Mouse (Mus musculus) NIH3T3 (cell line): ENCODE data around the gene Psg23.
"Not testable (repeated sequence)": the region's sequence is repeated elsewhere in the genome, so short reads cannot be mapped to it uniquely, and the experiment has no call there.

ENCODE experiments used
- DNase-seq: peaks from one replicate; pipeline ENCODE4 v3.0.0-alpha.2; 2012; ENCODE audit warnings: low read depth

Gene Psg23

DNA sequence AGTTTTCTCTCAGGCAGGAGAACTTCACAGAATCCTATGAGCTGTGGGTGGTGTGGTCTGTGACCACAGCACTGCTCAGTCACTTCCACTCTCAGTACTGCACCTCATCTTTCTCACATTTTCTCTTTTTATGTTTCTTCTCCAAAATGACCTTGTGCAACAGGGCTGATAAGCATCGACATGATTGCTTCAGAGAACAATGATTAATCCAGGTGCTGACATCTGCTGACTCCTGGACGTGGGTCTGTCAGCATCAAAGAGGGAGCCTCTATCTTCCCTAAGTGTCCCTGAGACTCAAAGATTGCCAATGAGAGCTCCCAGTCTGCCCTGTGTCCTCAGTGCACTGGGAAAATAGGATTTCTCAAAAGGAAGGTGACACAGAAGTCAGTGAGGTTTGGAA is at the start of gene Psg23:
Psg23 (minus strand) TSS at position 101 of the 400 bp plus-strand sequence.
- DNase-seq, result not testable (repeated sequence)

DNA sequence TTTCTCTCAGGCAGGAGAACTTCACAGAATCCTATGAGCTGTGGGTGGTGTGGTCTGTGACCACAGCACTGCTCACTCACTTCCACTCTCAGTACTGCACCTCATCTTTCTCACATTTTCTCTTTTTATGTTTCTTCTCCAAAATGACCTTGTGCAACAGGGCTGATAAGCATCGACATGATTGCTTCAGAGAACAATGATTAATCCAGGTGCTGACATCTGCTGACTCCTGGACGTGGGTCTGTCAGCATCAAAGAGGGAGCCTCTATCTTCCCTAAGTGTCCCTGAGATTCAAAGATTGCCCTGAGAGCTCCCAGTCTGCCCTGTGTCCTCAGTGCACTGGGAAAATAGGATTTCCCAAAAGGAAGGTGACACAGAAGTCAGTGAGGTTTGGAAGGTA is 40.3 kb upstream of the Psg23 start, which contains the start of gene Psg21:
Psg21 (minus strand) TSS at position 101 of the 400 bp plus-strand sequence.
- not testable (repeated sequence) for DNase-seq

DNA sequence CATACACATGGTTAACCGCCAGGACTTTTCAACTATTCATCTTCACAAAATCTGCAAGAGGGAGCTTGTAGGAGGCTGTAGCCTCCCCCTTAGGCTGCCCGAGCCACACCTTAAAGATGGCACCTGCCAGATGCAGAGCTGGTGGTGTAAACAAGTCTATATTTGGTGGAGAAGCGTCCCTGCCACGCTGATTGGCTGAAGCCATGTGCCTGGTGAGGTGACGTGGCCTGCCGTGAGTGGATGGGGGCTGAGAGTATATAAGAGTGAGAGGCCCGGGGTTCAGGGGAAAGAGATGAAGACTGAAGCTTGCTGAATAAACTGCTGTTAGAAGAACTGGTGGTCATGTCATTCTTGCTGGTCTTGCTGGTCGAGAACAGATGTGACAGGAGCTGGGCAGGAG is 10.6 kb upstream of the Psg23 start:
- DNase-seq, result peak; percentile 43

DNA sequence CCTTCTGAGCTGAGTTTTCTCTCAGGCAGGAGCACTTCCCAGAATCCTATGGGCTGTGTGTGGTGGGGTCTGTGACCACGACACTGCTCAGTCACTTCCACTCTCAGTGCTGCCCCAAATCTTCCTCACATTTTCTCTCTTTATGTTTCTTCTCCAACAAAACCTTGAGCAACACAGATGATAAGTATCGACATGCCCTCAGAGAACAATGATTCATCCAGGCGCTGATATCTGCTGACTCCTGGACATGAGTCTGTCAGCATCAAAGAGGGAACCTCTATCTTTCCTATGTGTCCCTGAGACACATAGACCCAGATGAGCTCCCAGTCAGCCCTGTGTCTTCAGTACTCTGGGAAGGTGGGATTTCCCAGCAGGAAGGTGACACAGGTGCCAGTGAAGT is 49.1 kb downstream of the Psg23 start, which contains the start of gene Psg27:
Psg27 (minus strand) TSS at position 101 of the 400 bp plus-strand sequence.
- DNase-seq, result no peak

DNA sequence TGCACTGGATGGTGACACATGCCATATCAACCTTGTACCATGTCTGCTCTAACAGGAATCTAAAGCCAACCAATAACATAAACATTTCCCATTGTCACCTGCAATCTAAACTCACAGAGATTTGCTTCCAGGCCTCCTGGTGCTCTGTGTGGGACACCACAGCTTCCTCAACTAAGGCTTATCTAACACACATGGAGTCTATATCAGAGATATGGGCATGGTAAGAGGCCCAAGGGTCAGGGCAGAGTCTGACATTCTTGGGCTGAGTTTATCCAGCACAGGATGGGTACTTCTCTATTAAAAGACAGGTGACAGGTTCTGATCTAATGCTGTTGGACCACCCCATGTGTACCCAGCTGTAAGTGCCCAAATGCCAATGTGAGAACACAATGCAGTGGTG is 56.5 kb downstream of the Psg23 start:
- no peak for DNase-seq
